ENCODE assay signal across 8 mouse cellular contexts in genomic region chr16:55887814-55888583, GRCm38 (mm10). TPM values are rescaled to one million over a fixed set of nuclear protein-coding genes. Genes with fewer than 3 reads are reported as not detected.
DNase-seq lines count a peak whose midpoint lies in the region; ATAC-seq and TF ChIP-seq lines count a peak whose summit lies in the region.

No protein-coding gene starts in this region.

- TF ChIP-seq EP300 in liver, postnatal 0 days (IDR thresholded peaks at IDR 0.05; ENCODE audit: low read depth), result no peak

- no peak overlapping the region for H3K27ac ChIP-seq in gastrocnemius, adult 2 months
- peak overlapping the region; percentile 21 for H3K27ac ChIP-seq in bone marrow, adult 2 months (ENCODE audit: control insufficient read depth, insufficient read depth, low read depth, low read length, poor library complexity)
- H3K27ac ChIP-seq in liver, postnatal 0 days (ENCODE audit: low read depth), result no peak overlapping the region
- no peak overlapping the region for H3K27ac ChIP-seq in heart, embryonic 10.5 days

- TF ChIP-seq POLR2A in bone marrow, adult 2 months (IDR thresholded peaks at IDR 0.05; ENCODE audit: borderline replicate concordance, control insufficient read depth, low read depth, low read length), result no peak

- ATAC-seq in liver, postnatal 0 days, result peak; percentile 54

- no peak for DNase-seq in gastrocnemius, adult 2 months
- no peak for DNase-seq in gastrocnemius, postnatal 25 days
- peak; percentile 98 for DNase-seq in 416B (ENCODE audit: low read depth)
- peak; percentile 24 for DNase-seq in liver, postnatal 0 days
- no peak for DNase-seq in ovary, postnatal 36 days (ENCODE audit: low spot score)
- no peak for DNase-seq in heart, embryonic 10.5 days (ENCODE audit: low spot score)
- no peak for DNase-seq in left cerebral cortex, postnatal 10 days (ENCODE audit: extremely low spot score in 1 of 2, low spot score in 2 of 2)

- TF ChIP-seq CTCF in gastrocnemius, adult 2 months (IDR thresholded peaks at IDR 0.05), result peak; percentile 24; the same call in 1 of the 2 replicates
- TF ChIP-seq CTCF in bone marrow, adult 2 months (IDR thresholded peaks at IDR 0.05; ENCODE audit: control insufficient read depth, insufficient read depth, low read length), result peak; percentile 41; the same call in 1 of the 2 replicates
- TF ChIP-seq CTCF in liver, postnatal 0 days (IDR thresholded peaks at IDR 0.05; ENCODE audit: low read depth), result peak; percentile 64

- intact Hi-C loops in gastrocnemius, adult 2 months (cut with DNase I), result no loop called here
- intact Hi-C loops in left cerebral cortex, postnatal 10 days (cut with DNase I), result no loop called here

- no peaks in the 10 kb centered on the region for H3K9me3 ChIP-seq in liver, postnatal 0 days (ENCODE audit: low read length)
- H3K9me3 ChIP-seq in heart, embryonic 10.5 days, result no peaks in the 10 kb centered on the region

- H3K4me2 ChIP-seq in liver, postnatal 0 days (ENCODE audit: low read depth, low read length), result no peak overlapping the region

- H3K27me3 ChIP-seq in liver, postnatal 0 days (ENCODE audit: insufficient read depth, low read length), result no peaks in the 10 kb centered on the region
- H3K27me3 ChIP-seq in heart, embryonic 10.5 days (ENCODE audit: insufficient read depth, poor library complexity, severe bottlenecking), result no peaks in the 10 kb centered on the region

- H3K9ac ChIP-seq in liver, postnatal 0 days (replicated peaks), result no peak overlapping the region

- no peaks in the 10 kb centered on the region for H3K36me3 ChIP-seq in liver, postnatal 0 days (replicated peaks; ENCODE audit: insufficient read depth, low read length)
- peaks cover 16% of the 10 kb centered on the region for H3K36me3 ChIP-seq in heart, embryonic 10.5 days

- H3K4me1 ChIP-seq in bone marrow, adult 2 months (ENCODE audit: control insufficient read depth, insufficient read depth, low read length), result peaks cover 6% of the 10 kb centered on the region; the same call in 1 of the 2 replicates
- peaks cover 5% of the 10 kb centered on the region for H3K4me1 ChIP-seq in liver, postnatal 0 days (ENCODE audit: insufficient read depth)
- peaks cover 6% of the 10 kb centered on the region; the same call in 1 of the 2 replicates for H3K4me1 ChIP-seq in heart, embryonic 10.5 days

- no peak overlapping the region for H3K4me3 ChIP-seq in gastrocnemius, adult 2 months
- H3K4me3 ChIP-seq in bone marrow, adult 2 months (replicated peaks; ENCODE audit: control insufficient read depth, low read depth, low read length), result no peak overlapping the region
- H3K4me3 ChIP-seq in liver, postnatal 0 days (ENCODE audit: low read depth, low read length), result no peak overlapping the region
- no peak overlapping the region for H3K4me3 ChIP-seq in heart, embryonic 10.5 days

- 16% methylated on average over 7 of the region's 7 CpGs for WGBS in bone marrow, adult 2 months
- WGBS in liver, postnatal 0 days (ENCODE audit: insufficient replicate concordance), result 35% methylated on average over 7 of the region's 7 CpGs
- 54% methylated on average over 7 of the region's 7 CpGs for whole genome bisulfite sequencing in heart, embryonic 10.5 days

RNA-seq across cellular contexts. Expression of gene Nxpe3, which starts 7.1 kb away (rescaled TPM):
- total RNA-seq in gastrocnemius, adult 2 months (2021), result under 1 TPM; 0.39 to 0.56 TPM
- total RNA-seq in gastrocnemius, postnatal 25 days (2021), result under 1 TPM; 0.31 to 0.38 TPM
- 2.1 and 3.2 TPM in 2 replicates for polyA plus RNA-seq in bone marrow, adult 2 months (2011; ENCODE audit: insufficient read depth, insufficient read length, low replicate concordance, missing spikeins)
- 0.22 and 0.31 TPM in 2 replicates for polyA plus RNA-seq in liver, postnatal 0 days (2015; fragmentation: Nextera tagmentation; extraction: Ambion mirVana)
- 0.58 and 0.95 TPM in 2 replicates for polyA plus RNA-seq in heart, embryonic 10.5 days (2016; fragmentation: Nextera tagmentation; extraction: Ambion mirVana)
- 1 to 10 TPM; 6.1 to 6.4 TPM for total RNA-seq in left cerebral cortex, postnatal 10 days (2021)

RNA-seq across cellular contexts. Expression of gene Cep97, which starts 46.7 kb away (rescaled TPM):
- 1 to 10 TPM; 5.8 to 6.3 TPM for total RNA-seq in gastrocnemius, adult 2 months (2021)
- 1 to 10 TPM; 4.1 to 5.7 TPM for total RNA-seq in gastrocnemius, postnatal 25 days (2021)
- polyA plus RNA-seq in bone marrow, adult 2 months (2011; ENCODE audit: insufficient read depth, insufficient read length, low replicate concordance, missing spikeins), result 6.4 and 6.6 TPM in 2 replicates
- 2.4 and 2.7 TPM in 2 replicates for polyA plus RNA-seq in liver, postnatal 0 days (2015; fragmentation: Nextera tagmentation; extraction: Ambion mirVana)
- polyA plus RNA-seq in heart, embryonic 10.5 days (2016; fragmentation: Nextera tagmentation; extraction: Ambion mirVana), result 10.3 and 10.4 TPM in 2 replicates
- total RNA-seq in left cerebral cortex, postnatal 10 days (2021), result 10 to 100 TPM in 1 of 2 experiments, 1 to 10 TPM in 1; 8.0 to 10.7 TPM

RNA-seq across cellular contexts. Expression of gene Nfkbiz, which starts 49.3 kb away (rescaled TPM):
- total RNA-seq in gastrocnemius, adult 2 months (2021), result 1 to 10 TPM; 1.1 TPM
- 1 to 10 TPM; 1.2 to 1.3 TPM for total RNA-seq in gastrocnemius, postnatal 25 days (2021)
- 3.9 and 8.6 TPM in 2 replicates for polyA plus RNA-seq in bone marrow, adult 2 months (2011; ENCODE audit: insufficient read depth, insufficient read length, low replicate concordance, missing spikeins)
- 2.7 and 3.2 TPM in 2 replicates for polyA plus RNA-seq in liver, postnatal 0 days (2015; fragmentation: Nextera tagmentation; extraction: Ambion mirVana)
- polyA plus RNA-seq in heart, embryonic 10.5 days (2016; fragmentation: Nextera tagmentation; extraction: Ambion mirVana), result 1.7 and 3.1 TPM in 2 replicates
- 1 to 10 TPM; 2.6 to 2.8 TPM for total RNA-seq in left cerebral cortex, postnatal 10 days (2021)

Comparison
In these comparisons a context has a peak if more than half of its experiments do, and no peak if none do; other contexts are left out.
1. DNase-seq: peak in 416B (single experiment) and liver, postnatal 0 days (single experiment); none in gastrocnemius, adult 2 months (single experiment), gastrocnemius, postnatal 25 days (single experiment), ovary, postnatal 36 days (single experiment), heart, embryonic 10.5 days (single experiment) and left cerebral cortex, postnatal 10 days (0 of 2).
2. RNA of gene Nxpe3, which starts 7.1 kb away (total RNA-seq): 6.1 to 6.4 TPM in left cerebral cortex, postnatal 10 days; 0.39 to 0.56 TPM in gastrocnemius, adult 2 months and 0.31 to 0.38 TPM in gastrocnemius, postnatal 25 days; every median in the first group is over 4 times any median in the second.
3. Peak in every context shown above with its lines, with median percentiles within 50 percentile points of each other: CTCF ChIP-seq.